Mouse (Mus musculus) lung, adult 10 weeks (tissue): ENCODE data around the gene Lrrc4b. TPM values are rescaled to one million over a fixed set of nuclear protein-coding genes. Genes with fewer than 3 reads are reported as not detected.

Experiments used
- polyA plus RNA-seq: library from polyadenylated mRNA; stranded (reverse); fragments of 350-450 nt; fragmentation: Illumina TruSeq; extraction: RNeasy Lipid Tissue Mini Kit (QIAGEN cat#74804); gene quantifications from one replicate; pipeline ENCODE4 v1.2.3, GENCODE M21; 2014; ENCODE audit warnings: low read depth, low replicate concordance; ENCODE audit not compliant: insufficient read depth

Gene Lrrc4b
- 0.48 TPM for polyA plus RNA-seq

GRCm38 (mm10) chr7:44428968-44429521 lies at the start of gene Lrrc4b:
Gene Lrrc4b, plus strand, starts transcription at chr7:44429018.

GRCm38 (mm10) chr7:44383980-44384715 lies 44.7 kb upstream of the Lrrc4b start, which contains the start of gene Syt3:
Gene Syt3, plus strand, starts transcription at chr7:44384102.

GRCm38 (mm10) chr7:44385720-44386119 lies 43.1 kb upstream of the Lrrc4b start, which contains the start of gene 1700008O03Rik:
Gene 1700008O03Rik, minus strand, starts transcription at chr7:44385820.

GRCm38 (mm10) chr7:44465111-44465510 lies 36.3 kb downstream of the Lrrc4b start, which contains the start of gene Aspdh:
Gene Aspdh, plus strand, starts transcription at chr7:44465391.

GRCm38 (mm10) chr7:44467811-44468411 lies 39.1 kb downstream of the Lrrc4b start, which contains the start of gene Josd2:
Gene Josd2, plus strand, starts transcription at chr7:44467980.

GRCm38 (mm10) chr7:44495992-44496770 lies 67.4 kb downstream of the Lrrc4b start, which contains the start of the genes Emc10 and Fam71e1:
Gene Emc10, minus strand, starts transcription at chr7:44496529.
Gene Fam71e1, plus strand, starts transcription at chr7:44496581.

Other genes starting within 250 kb of the Lrrc4b start
- gene Klk1b24, start 240.8 kb upstream of the Lrrc4b start, polyA plus RNA-seq, result not detected
- gene Klk1b3, start 230.8 kb upstream of the Lrrc4b start, polyA plus RNA-seq, result not detected
- not detected for gene Klk1b4, start 221.6 kb upstream of the Lrrc4b start, polyA plus RNA-seq
- gene Klk1b5, start 213.1 kb upstream of the Lrrc4b start, polyA plus RNA-seq, result not detected
- gene Klk1, start 203.7 kb upstream of the Lrrc4b start, polyA plus RNA-seq, result 1.4 TPM
- gene Gm36864, start 192.8 kb upstream of the Lrrc4b start, polyA plus RNA-seq, result not detected
- gene 1700028J19Rik, start 182.3 kb upstream of the Lrrc4b start, polyA plus RNA-seq, result 0.31 TPM
- 13.5 TPM for gene 2410002F23Rik, start 182.3 kb upstream of the Lrrc4b start, polyA plus RNA-seq
- not detected for gene Acp4, start 171.6 kb upstream of the Lrrc4b start, polyA plus RNA-seq
- not detected for gene Gm15517, start 167.6 kb upstream of the Lrrc4b start, polyA plus RNA-seq
- gene Clec11a, start 122.1 kb upstream of the Lrrc4b start, polyA plus RNA-seq, result 3.6 TPM
- 0.14 TPM for gene Shank1, start 118.8 kb upstream of the Lrrc4b start, polyA plus RNA-seq
- 1.0 TPM for gene Syt3, start 44.9 kb upstream of the Lrrc4b start, polyA plus RNA-seq
- 0.41 TPM for gene 1700008O03Rik, start 43.2 kb upstream of the Lrrc4b start, polyA plus RNA-seq
- gene Aspdh, start 36.4 kb downstream of the Lrrc4b start, polyA plus RNA-seq, result not detected
- gene Josd2, start 39.0 kb downstream of the Lrrc4b start, polyA plus RNA-seq, result 66.0 TPM
- 83.9 TPM for gene Emc10, start 67.5 kb downstream of the Lrrc4b start, polyA plus RNA-seq
- 2.5 TPM for gene Fam71e1, start 67.6 kb downstream of the Lrrc4b start, polyA plus RNA-seq
- 0.92 TPM for gene Mybpc2, start 95.6 kb downstream of the Lrrc4b start, polyA plus RNA-seq
- 10.6 TPM for gene Spib, start 103.1 kb downstream of the Lrrc4b start, polyA plus RNA-seq
- gene Pold1, start 119.8 kb downstream of the Lrrc4b start, polyA plus RNA-seq, result 16.2 TPM
- gene Nr1h2, start 124.9 kb downstream of the Lrrc4b start, polyA plus RNA-seq, result 56.8 TPM
- 354 TPM for gene Napsa, start 143.4 kb downstream of the Lrrc4b start, polyA plus RNA-seq
- 4.2 TPM for gene Kcnc3, start 161.6 kb downstream of the Lrrc4b start, polyA plus RNA-seq
- 136 TPM for gene Myh14, start 241.8 kb downstream of the Lrrc4b start, polyA plus RNA-seq